Mouse (Mus musculus): ENCODE measurements around the gene Col2a1.

DNA sequence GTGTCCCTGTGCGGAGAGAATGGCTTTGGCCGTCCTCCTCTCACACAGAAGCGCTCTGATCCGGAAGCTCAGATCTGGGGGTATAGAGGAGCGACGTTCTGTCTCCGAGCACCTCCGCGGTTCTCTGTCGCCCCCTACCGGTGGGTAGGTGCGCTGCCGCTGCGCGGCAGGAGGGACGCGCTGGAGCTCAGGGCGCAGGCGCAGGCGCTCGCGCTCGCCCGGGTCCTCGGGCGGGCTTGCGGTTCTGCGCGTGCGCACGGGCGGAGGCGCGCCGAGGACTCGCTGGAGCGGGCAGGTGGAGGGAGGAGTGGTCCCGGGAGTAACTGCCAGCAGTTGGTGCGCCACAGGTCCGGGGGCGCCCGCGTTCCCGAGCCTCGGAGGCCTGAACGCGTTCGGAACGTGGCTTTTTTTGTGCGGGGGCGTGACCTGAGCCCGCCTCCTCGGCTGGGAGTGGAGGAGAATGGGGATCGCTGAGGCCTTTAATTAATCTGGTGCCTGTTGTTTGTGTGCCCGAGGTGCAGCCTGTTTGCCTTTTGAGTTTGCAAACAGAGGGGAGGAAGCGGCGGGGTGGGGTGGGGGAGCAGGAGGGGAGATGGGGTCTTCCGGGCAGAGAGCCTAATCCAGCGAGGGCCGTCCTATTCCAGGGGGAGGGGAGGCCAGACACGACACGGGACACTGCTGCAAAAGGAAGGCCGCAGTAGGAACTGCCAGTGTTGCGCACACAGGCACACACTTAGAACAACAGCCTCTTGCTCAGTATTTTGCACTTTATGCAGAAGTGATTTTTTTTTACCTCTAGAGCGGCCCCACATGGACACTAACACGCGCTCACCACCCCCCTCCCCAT lies 40.3 kb downstream of the Col2a1 start, which contains the start of gene Tmem106c:
- TF ChIP-seq CTCF (IDR thresholded peaks at IDR 0.05; ENCODE audit: borderline replicate concordance, insufficient read depth, low read length) (peak; percentile 71), POLR2A (IDR thresholded peaks at IDR 0.05; ENCODE audit: low read depth, low read length) (peak; percentile 78)

Data from embryonic fibroblast, embryonic 13.5 days (primary cell).